Mouse (Mus musculus) cerebellum, adult (tissue): Measurements from ENCODE around the gene Dhdh.
A peak's percentile ranks its signal among the peaks of the same experiment; 100 is the strongest.

ENCODE experiments used
- ATAC-seq: cut with Nextera tagmentation; 2 replicates; pipeline ENCODE4 v1.9.2; 2017; ENCODE audit warnings: mild to moderate bottlenecking, moderate library complexity, mixed read lengths; ENCODE audit not compliant: insufficient number of reproducible peaks, low FRiP score, low TSS enrichment

The Dhdh gene

DNA sequence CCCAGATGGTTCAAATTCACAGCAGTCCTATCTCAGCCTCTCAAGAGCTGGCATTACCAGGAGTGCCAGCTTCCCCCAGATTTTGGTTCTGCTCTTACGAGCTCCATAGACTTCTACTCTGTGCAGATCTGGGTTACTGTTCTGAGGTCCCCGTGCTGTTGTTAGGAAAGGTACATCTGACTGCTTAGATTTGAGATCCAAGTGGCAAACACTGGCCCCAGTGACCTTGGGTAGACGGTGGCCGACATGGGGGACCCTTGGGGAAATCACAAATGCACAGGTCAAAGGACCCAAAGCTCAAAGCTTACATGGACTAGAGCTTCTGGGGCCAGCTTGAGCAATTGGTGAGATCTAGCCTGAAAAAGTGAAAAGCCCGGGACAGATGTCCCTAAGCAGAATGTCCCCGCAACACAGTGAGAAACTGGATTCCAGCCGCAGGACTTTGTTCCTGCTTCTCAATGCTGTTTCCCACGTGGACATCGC, 31.8 kb downstream of the Dhdh start:
- ATAC-seq: no peak

- ATAC-seq: no peak
Measured at GRCm38 (mm10) chr7:45455932-45456696, 32.5 kb downstream of the Dhdh start.

DNA sequence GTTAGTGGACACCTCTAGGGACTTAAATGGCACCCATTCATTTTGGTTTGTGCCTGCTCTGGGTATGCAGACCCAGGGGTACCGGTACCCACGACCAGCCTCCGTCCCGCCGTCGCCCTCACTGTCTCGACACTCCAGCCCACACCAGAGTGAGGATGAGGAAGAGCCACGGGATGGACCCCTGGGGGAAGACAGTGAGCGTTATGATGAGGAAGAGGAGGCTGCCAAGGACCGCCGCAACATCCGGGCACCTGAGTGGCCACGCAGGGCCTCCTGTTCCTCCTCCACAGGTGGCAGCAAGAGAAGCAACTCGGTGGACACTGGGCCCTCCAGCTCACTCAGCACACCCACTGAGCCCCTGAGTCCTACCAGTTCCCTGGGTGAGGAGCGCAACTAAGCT, 33.6 kb downstream of the Dhdh start:
- no peak for ATAC-seq

GRCm38 (mm10) chr7:45451344-45451982, 37.1 kb downstream of the Dhdh start:
- peak; percentile 75; the same call in 1 of the 2 replicates for ATAC-seq

DNA sequence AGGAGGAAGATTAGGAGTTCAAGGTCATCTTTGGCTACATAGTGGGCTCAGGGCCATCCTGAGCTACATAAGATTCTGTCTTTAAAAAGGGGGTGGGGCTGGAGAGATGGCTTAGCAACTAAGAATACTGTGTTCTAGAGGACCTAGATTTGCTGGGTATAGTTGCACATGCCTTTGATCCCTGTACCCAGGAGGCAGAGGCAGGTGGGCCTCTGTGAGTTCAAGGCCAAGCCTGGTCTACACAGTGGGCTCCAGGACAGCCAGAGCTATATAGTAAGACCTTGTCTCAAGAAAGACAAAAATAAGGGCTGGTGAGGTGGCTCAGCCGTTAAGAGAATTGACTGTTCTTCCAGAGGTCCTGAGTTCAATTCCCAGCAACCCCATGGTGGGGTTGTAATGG, 38.6 kb downstream of the Dhdh start:
- no peak for ATAC-seq

DNA sequence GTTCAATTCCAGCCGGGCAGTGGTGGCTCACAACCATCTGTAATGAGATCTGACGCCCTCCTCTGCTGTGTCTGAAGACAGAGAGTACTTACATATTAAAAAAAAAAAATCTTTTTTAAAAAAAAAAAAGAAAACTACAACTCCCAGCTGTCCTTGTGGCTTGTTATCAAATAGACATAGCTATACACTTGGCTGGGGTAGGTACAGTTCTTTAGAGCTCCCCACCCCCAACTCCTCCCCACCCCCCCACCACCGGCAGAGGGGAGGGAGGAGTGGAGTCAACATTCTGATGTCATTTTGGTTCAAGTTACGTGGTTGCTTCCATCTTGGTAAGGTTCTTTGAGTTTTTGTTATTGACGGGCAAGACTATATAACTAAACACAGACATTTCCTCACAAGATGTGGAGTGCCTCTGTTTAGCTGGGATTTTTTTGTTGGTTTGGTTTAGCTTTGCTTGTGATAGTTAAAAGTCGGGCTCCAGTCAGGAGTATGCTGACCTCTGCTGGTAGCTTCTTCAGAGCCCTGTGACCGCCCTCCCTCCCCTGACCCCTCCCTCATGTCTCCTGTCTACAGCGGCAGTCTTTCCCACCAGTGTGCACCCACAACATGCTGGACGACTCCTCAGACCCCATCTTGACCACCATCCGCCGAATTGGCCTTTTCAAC, 41.1 kb downstream of the Dhdh start:
- no peak for ATAC-seq

DNA sequence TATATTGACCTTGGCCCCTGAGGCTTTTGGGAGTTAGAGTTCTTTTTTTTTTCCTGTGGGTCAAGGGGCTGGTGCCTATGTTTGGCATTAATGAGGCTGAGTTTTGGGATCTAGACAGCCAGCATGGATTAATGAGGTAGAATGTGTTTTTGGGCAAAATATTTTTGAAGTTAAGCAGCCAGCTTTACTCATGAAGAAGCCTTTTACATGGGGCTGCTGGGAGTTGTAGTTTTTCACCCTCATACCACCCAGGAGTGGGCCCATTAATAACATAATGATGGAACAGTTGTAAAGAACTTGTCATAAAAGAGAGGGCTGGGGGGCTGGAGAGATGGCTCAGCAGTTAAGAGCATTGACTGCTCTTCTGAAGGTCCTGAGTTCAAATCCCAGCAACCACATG, 42.0 kb downstream of the Dhdh start:
- no peak for ATAC-seq

- no peak for ATAC-seq
Measured at GRCm38 (mm10) chr7:45443526-45444420, 44.8 kb downstream of the Dhdh start.

GRCm38 (mm10) chr7:45437521-45438276, 50.9 kb downstream of the Dhdh start, which contains the start of gene Ruvbl2:
Gene Ruvbl2, minus strand, starts transcription at chr7:45438096.
- ATAC-seq: no peak

GRCm38 (mm10) chr7:45437046-45437445, 51.6 kb downstream of the Dhdh start:
- no peak for ATAC-seq

GRCm38 (mm10) chr7:45436444-45436843, 52.2 kb downstream of the Dhdh start:
- no peak for ATAC-seq

GRCm38 (mm10) chr7:45435038-45435437, 53.6 kb downstream of the Dhdh start:
- ATAC-seq: peak; percentile 1; the same call in 1 of the 2 replicates

DNA sequence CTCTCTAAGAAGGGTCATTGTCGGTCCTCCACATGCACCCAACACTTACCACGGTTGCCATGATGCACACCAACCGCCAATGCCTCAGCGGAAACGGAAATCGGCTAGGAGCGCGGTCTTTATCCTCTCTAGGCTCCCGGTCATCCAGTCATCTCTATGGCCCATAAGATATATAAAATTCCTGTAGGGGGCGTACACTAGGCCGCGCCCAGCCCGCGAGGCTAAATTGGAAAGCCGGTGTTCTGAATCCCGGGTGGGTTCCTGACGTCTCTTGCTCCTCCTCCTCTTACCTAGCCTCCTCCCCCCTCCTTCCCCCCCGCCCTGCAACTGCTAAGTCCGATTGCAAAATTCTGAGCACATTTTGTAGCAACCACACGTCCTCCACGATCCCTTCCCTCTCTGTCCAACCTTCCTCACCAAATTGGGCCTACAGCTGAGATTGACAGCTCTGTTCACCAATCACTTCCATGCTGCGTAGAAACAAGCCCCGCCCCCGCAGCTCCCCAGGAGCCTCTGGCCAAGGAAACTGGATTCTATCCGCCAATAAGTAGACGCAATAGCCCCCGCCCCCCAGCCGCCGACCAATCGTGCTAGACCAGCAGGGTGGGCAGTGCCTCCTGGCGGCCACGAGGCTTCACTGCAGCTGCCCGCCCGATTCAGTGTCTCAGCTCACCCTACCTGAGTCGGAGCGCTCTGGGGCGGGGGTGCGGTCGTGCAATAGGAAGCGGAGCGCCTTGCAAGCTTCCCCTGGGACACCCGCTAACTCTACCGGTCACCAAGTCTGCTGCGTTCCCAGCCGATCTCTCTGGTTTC, 54.2 kb downstream of the Dhdh start, which contains the start of gene Gys1:
TSS of gene Gys1 (plus strand) at position 642 of the 813 bp plus-strand sequence.
- peak; percentile 85 for ATAC-seq

DNA sequence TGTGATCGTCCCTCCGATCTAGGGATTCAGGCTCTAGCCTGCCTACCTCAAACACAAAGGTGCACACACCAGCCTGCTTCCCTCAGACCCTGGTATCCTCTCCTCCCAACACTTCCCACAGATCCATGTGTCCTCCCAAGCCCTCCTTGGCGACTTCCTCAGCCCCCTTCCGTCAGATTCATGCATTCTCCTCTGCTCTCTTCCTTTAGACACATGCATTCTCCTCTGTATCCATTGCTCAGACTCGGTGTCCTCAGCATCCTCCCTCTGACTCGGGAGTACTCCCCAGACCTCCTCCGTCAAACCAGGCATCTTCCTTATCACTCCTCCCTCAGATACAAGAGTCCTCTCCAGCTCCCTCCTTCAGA, 54.8 kb downstream of the Dhdh start:
- ATAC-seq: no peak

- ATAC-seq: no peak
Measured at GRCm38 (mm10) chr7:45426556-45426955, 62.0 kb downstream of the Dhdh start.

- ATAC-seq: no peak
Measured at GRCm38 (mm10) chr7:45421194-45421593, 67.4 kb downstream of the Dhdh start.
